Mouse (Mus musculus): ENCODE data around the gene Stxbp3.

GRCm38 (mm10) chr3:108754541-108754940 is 85.8 kb downstream of the Stxbp3 start:
- TF ChIP-seq CTCF (conservative IDR thresholded peaks at IDR 0.05; ENCODE audit: low read length) (no peak), NANOG (IDR thresholded peaks at IDR 0.05; ENCODE audit: borderline replicate concordance, low read length) (no peak)
